In genomic region chr10:121365781-121366272, GRCm38 (mm10) we compare ENCODE assay signal across 8 mouse cellular contexts. TPM values are rescaled to one million over a fixed set of nuclear protein-coding genes. Genes with fewer than 3 reads are reported as not detected.
A peak's percentile ranks its signal among the peaks of the same experiment; 100 is the strongest.
DNase-seq lines count a peak whose midpoint lies in the region; ATAC-seq lines count a peak whose summit lies in the region.

No protein-coding gene starts in this region.

- no peaks in the 10 kb centered on the region for H3K27me3 ChIP-seq in stomach, embryonic 16.5 days (ENCODE audit: control insufficient read depth, insufficient read depth, low read length)

- peak overlapping the region; percentile 94 for H3K4me2 ChIP-seq in stomach, embryonic 16.5 days (ENCODE audit: low read depth, low read length)

- peaks cover 27% of the 10 kb centered on the region for H3K4me1 ChIP-seq in stomach, embryonic 16.5 days (ENCODE audit: control insufficient read depth, insufficient read depth, low read length)

- H3K27ac ChIP-seq in macrophage, result peak overlapping the region; percentile 96
- peak overlapping the region; percentile 44; the same call in 1 of the 2 replicates for H3K27ac ChIP-seq in stomach, embryonic 16.5 days (ENCODE audit: low read length)

- H3K9me3 ChIP-seq in stomach, embryonic 16.5 days (replicated peaks; ENCODE audit: control insufficient read depth, low read length), result no peaks in the 10 kb centered on the region

- peak overlapping the region; percentile 70 for H3K4me3 ChIP-seq in macrophage (ENCODE audit: inconsistent target)
- H3K4me3 ChIP-seq in stomach, embryonic 16.5 days (replicated peaks; ENCODE audit: low read length), result peak overlapping the region; percentile 93

- peaks cover 19% of the 10 kb centered on the region; the same call in 1 of the 2 replicates for H3K36me3 ChIP-seq in macrophage (ENCODE audit: inconsistent target)
- H3K36me3 ChIP-seq in stomach, embryonic 16.5 days (ENCODE audit: control insufficient read depth, insufficient read depth, low read length), result no peaks in the 10 kb centered on the region

- WGBS in macrophage (ENCODE audit: missing documents), result 0% methylated on average over 8 of the region's 9 CpGs
- 11% methylated on average over 9 of the region's 9 CpGs for WGBS in stomach, embryonic 16.5 days

- peak; percentile 54 for DNase-seq in embryo, embryonic 10 days (ENCODE audit: low spot score)
- DNase-seq in embryo, embryonic 9.5 days (ENCODE audit: extremely low spot score), result no peak
- peak; percentile 64 for DNase-seq in adipocyte (ENCODE audit: low spot score)
- peak; percentile 51 for DNase-seq in heart, adult 8-10 months (ENCODE audit: low spot score)
- peak; percentile 64 to 65 for DNase-seq in kidney, adult 8-10 months
- no peak for DNase-seq in spleen, postnatal 4 days (ENCODE audit: low spot score in 2 of 2)

- peaks cover 54% of the 10 kb centered on the region for H3K79me2 ChIP-seq in macrophage (ENCODE audit: inconsistent target)

- peak overlapping the region; percentile 87 for H3K9ac ChIP-seq in stomach, embryonic 16.5 days (ENCODE audit: low read length)

- ATAC-seq in stomach, embryonic 16.5 days (ENCODE audit: insufficient read depth, low FRiP score), result no peak

RNA-seq across cellular contexts. Expression of gene Gns, which starts 0.9 kb away (rescaled TPM):
- total RNA-seq in heart, adult 8-10 months (2022), result 10 to 100 TPM; 87.6 to 95.8 (median 92.4) TPM
- 1,000 to 10,000 TPM in 5 of 26 experiments, 100 to 1,000 TPM in 21; 576 to 1,220 (median 873) TPM for total RNA-seq in macrophage (2018; cell fraction: chromatin; rRNA removed)
- 1,000 to 10,000 TPM in 6 of 26 experiments, 100 to 1,000 TPM in 20; 646 to 1,155 (median 841) TPM for total RNA-seq in macrophage (2018; cell fraction: cytosol; rRNA removed)
- 1,000 to 10,000 TPM in 23 of 26 experiments, 100 to 1,000 TPM in 3; 800 to 1,797 (median 1,214) TPM for total RNA-seq in macrophage (2018; cell fraction: nucleus; rRNA removed)
- polyA plus RNA-seq in macrophage (2018), result 466 to 731 TPM (median 611 TPM) in 3 replicates
- polyA plus RNA-seq in stomach, embryonic 16.5 days (2015; fragmentation: Nextera tagmentation; extraction: Ambion mirVana), result 37.5 and 41.7 TPM in 2 replicates

RNA-seq across cellular contexts. Expression of gene Tbc1d30, which starts 14.7 kb away (rescaled TPM):
- total RNA-seq in heart, adult 8-10 months (2022), result 1 to 10 TPM; 1.6 to 3.4 (median 1.9) TPM
- total RNA-seq in macrophage (2018; cell fraction: chromatin; rRNA removed), result 10 to 100 TPM in 1 of 26 experiments, 1 to 10 TPM in 13, under 1 TPM in 8, not detected in 4; 0.10 to 14.4 (median 2.3) TPM
- 1 to 10 TPM in 4 of 26 experiments, under 1 TPM in 22; 0.03 to 1.5 (median 0.46) TPM for total RNA-seq in macrophage (2018; cell fraction: cytosol; rRNA removed)
- 1 to 10 TPM in 12 of 26 experiments, under 1 TPM in 8, not detected in 6; 0.06 to 3.9 (median 1.7) TPM for total RNA-seq in macrophage (2018; cell fraction: nucleus; rRNA removed)
- polyA plus RNA-seq in macrophage (2018), result 0.36 to 1.3 TPM (median 0.59 TPM) in 3 replicates
- polyA plus RNA-seq in stomach, embryonic 16.5 days (2015; fragmentation: Nextera tagmentation; extraction: Ambion mirVana), result 5.7 and 5.8 TPM in 2 replicates

Comparison
In these comparisons a context has a peak if more than half of its experiments do, and no peak if none do; other contexts are left out.
1. DNase-seq: peak in embryo, embryonic 10 days (single experiment), adipocyte (single experiment), heart, adult 8-10 months (single experiment) and kidney, adult 8-10 months (2 of 2); none in embryo, embryonic 9.5 days (single experiment) and spleen, postnatal 4 days (0 of 2).
2. RNA of gene Gns, which starts 0.9 kb away (polyA plus RNA-seq): 466 to 731 TPM in macrophage; 37.5 to 41.7 TPM in stomach, embryonic 16.5 days; every median in the first group is over 10 times any median in the second.